Mouse (Mus musculus): Measurements from ENCODE around the gene Tmub2. TPM values are rescaled to one million over a fixed set of nuclear protein-coding genes. Genes with fewer than 3 reads are reported as not detected.

Tmub2 gene
- polyA plus RNA-seq, 1 experiment from 2014 or later, result 26.7 TPM

- WGBS (ENCODE audit: insufficient replicate concordance), result 56% methylated on average over 1 of the region's 1 CpGs
- Histone ChIP-seq H3K9ac (ENCODE audit: low read depth, low read length) (no peak overlapping the region), H3K4me3 (ENCODE audit: low read depth, low read length) (no peak overlapping the region), H3K4me2 (ENCODE audit: low read depth, low read length) (no peak overlapping the region), H3K27ac (ENCODE audit: low read length) (no peak overlapping the region), H3K36me3 (ENCODE audit: control insufficient read depth, insufficient read depth) (no peaks in the 10 kb centered on the region), H3K4me1 (ENCODE audit: control insufficient read depth, low read depth, low read length) (no peaks in the 10 kb centered on the region), H3K9me3 (replicated peaks; ENCODE audit: control insufficient read depth, low read length) (0 out of 2 replicates have a peak, but pooled peaks cover 2% of the 10 kb centered on the region), H3K27me3 (ENCODE audit: control insufficient read depth, insufficient read depth, low read depth, low read length) (no peaks in the 10 kb centered on the region)
- no peak for ATAC-seq (ENCODE audit: low read depth)
Measured at GRCm38 (mm10) chr11:102337921-102338320, 53.2 kb downstream of the Tmub2 start.

DNA sequence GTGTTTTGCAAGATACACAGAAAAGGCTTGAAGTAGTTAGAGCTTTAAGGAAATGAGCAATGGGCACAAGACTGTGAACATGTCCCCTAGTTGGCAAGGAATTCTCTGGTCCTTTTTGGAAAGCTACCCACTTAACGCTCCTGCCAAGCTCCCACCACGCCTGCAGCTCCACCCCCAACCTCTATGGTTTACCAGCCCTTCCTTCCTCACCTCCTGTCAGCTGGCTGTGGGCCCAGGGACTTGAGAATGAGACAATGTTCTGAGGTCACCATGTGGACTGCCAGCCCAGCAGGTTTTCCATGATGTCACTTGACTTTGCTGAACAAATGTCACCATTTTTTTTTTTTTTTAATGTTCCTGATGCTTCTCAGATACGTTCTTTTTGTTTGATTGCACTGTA is 53.8 kb downstream of the Tmub2 start:
- 0 out of 2 replicates have a peak, but pooled peaks cover 2% of the 10 kb centered on the region for H3K9me3 ChIP-seq (replicated peaks; ENCODE audit: control insufficient read depth, low read length)
- no peaks in the 10 kb centered on the region for H3K27me3 ChIP-seq (ENCODE audit: control insufficient read depth, insufficient read depth, low read depth, low read length)
- no peak for ATAC-seq (ENCODE audit: low read depth)
- H3K9ac ChIP-seq (ENCODE audit: low read depth, low read length), result no peak overlapping the region
- 23% methylated on average over 3 of the region's 3 CpGs for WGBS (ENCODE audit: insufficient replicate concordance)
- no peak overlapping the region for H3K4me2 ChIP-seq (ENCODE audit: low read depth, low read length)
- no peak overlapping the region for H3K27ac ChIP-seq (ENCODE audit: low read length)
- H3K4me1 ChIP-seq (ENCODE audit: control insufficient read depth, low read depth, low read length), result no peaks in the 10 kb centered on the region
- no peak overlapping the region for H3K4me3 ChIP-seq (ENCODE audit: low read depth, low read length)
- no peaks in the 10 kb centered on the region for H3K36me3 ChIP-seq (ENCODE audit: control insufficient read depth, insufficient read depth)

Other genes with a start within 250 kb of the Tmub2 start
- 0.68 and 0.87 TPM in 2 replicates for gene Cd300lg, start 243.4 kb upstream of the Tmub2 start, polyA plus RNA-seq (2015; fragmentation: Nextera tagmentation; extraction: Ambion mirVana)
- 9.2 and 11.1 TPM in 2 replicates for gene Mpp2, start 196.4 kb upstream of the Tmub2 start, polyA plus RNA-seq (2015; fragmentation: Nextera tagmentation; extraction: Ambion mirVana)
- 0.32 TPM in 1 of 2 replicates, not detected in the other for gene Ppy, start 183.6 kb upstream of the Tmub2 start, polyA plus RNA-seq (2015; fragmentation: Nextera tagmentation; extraction: Ambion mirVana)
- gene Pyy, start 177.1 kb upstream of the Tmub2 start, polyA plus RNA-seq (2015; fragmentation: Nextera tagmentation; extraction: Ambion mirVana), result 1.1 TPM in 1 of 2 replicates, not detected in the other
- 19.0 and 19.2 TPM in 2 replicates for gene Nags, start 139.4 kb upstream of the Tmub2 start, polyA plus RNA-seq (2015; fragmentation: Nextera tagmentation; extraction: Ambion mirVana)
- gene Tmem101, start 128.5 kb upstream of the Tmub2 start, polyA plus RNA-seq (2015; fragmentation: Nextera tagmentation; extraction: Ambion mirVana), result 9.0 and 9.9 TPM in 2 replicates
- 51.2 and 52.5 TPM in 2 replicates for gene Lsm12, start 99.6 kb upstream of the Tmub2 start, polyA plus RNA-seq (2015; fragmentation: Nextera tagmentation; extraction: Ambion mirVana)
- 7.7 and 8.2 TPM in 2 replicates for gene G6pc3, start 95.3 kb upstream of the Tmub2 start, polyA plus RNA-seq (2015; fragmentation: Nextera tagmentation; extraction: Ambion mirVana)
- 16.9 and 20.4 TPM in 2 replicates for gene Hdac5, start 54.8 kb upstream of the Tmub2 start, polyA plus RNA-seq (2015; fragmentation: Nextera tagmentation; extraction: Ambion mirVana)
- gene BC030867, start 36.0 kb upstream of the Tmub2 start, polyA plus RNA-seq (2015; fragmentation: Nextera tagmentation; extraction: Ambion mirVana), result 13.2 and 13.8 TPM in 2 replicates
- gene Asb16, start 16.2 kb upstream of the Tmub2 start, polyA plus RNA-seq (2015; fragmentation: Nextera tagmentation; extraction: Ambion mirVana), result 0.04 TPM in 1 of 2 replicates, not detected in the other
- 3.0 and 3.2 TPM in 2 replicates for gene Atxn7l3, start 11.7 kb downstream of the Tmub2 start, polyA plus RNA-seq (2015; fragmentation: Nextera tagmentation; extraction: Ambion mirVana)
- 44.5 and 46.4 TPM in 2 replicates for gene Ubtf, start 34.8 kb downstream of the Tmub2 start, polyA plus RNA-seq (2015; fragmentation: Nextera tagmentation; extraction: Ambion mirVana)
- gene Slc4a1, start 81.3 kb downstream of the Tmub2 start, polyA plus RNA-seq (2015; fragmentation: Nextera tagmentation; extraction: Ambion mirVana), result 1,073 and 1,144 TPM in 2 replicates
- 2.1 and 2.2 TPM in 2 replicates for gene Rundc3a, start 108.5 kb downstream of the Tmub2 start, polyA plus RNA-seq (2015; fragmentation: Nextera tagmentation; extraction: Ambion mirVana)
- gene Slc25a39, start 123.0 kb downstream of the Tmub2 start, polyA plus RNA-seq (2015; fragmentation: Nextera tagmentation; extraction: Ambion mirVana), result 454 and 500 TPM in 2 replicates
- 103 and 118 TPM in 2 replicates for gene Grn, start 145.4 kb downstream of the Tmub2 start, polyA plus RNA-seq (2015; fragmentation: Nextera tagmentation; extraction: Ambion mirVana)
- gene Fam171a2, start 162.8 kb downstream of the Tmub2 start, polyA plus RNA-seq (2015; fragmentation: Nextera tagmentation; extraction: Ambion mirVana), result 0.20 and 0.34 TPM in 2 replicates
- gene Itga2b, start 185.2 kb downstream of the Tmub2 start, polyA plus RNA-seq (2015; fragmentation: Nextera tagmentation; extraction: Ambion mirVana), result 28.0 and 32.9 TPM in 2 replicates